Mouse (Mus musculus) myocyte (in vitro differentiated cells): ENCODE results near the gene Kctd18. TPM values are rescaled to one million over a fixed set of nuclear protein-coding genes. Genes with fewer than 3 reads are reported as not detected.
A peak's percentile ranks its signal among the peaks of the same experiment; 100 is the strongest.
"Not testable (repeated sequence)": the region's sequence is repeated elsewhere in the genome, so short reads cannot be mapped to it uniquely, and the experiment has no call there.

Experiments used
- H3K27me3 ChIP-seq: one replicate; pipeline ENCODE4 v1.6.1; 2011; ENCODE audit not compliant: control insufficient read depth, insufficient read depth, insufficient read length
- H3K36me3 ChIP-seq: one replicate; pipeline ENCODE4 v1.6.1; 2011; ENCODE audit not compliant: control insufficient read depth, insufficient read depth
- H3K4me2 ChIP-seq: one replicate; pipeline ENCODE4 v1.6.1; 2011; ENCODE audit warnings: low read depth, control low read depth
- H3K4me3 ChIP-seq: one replicate; pipeline ENCODE4 v1.5.1; 2011; ENCODE audit warnings: mild to moderate bottlenecking, control low read depth, moderate library complexity
- H3K79me2 ChIP-seq: one replicate; pipeline ENCODE4 v1.6.1; 2011; ENCODE audit not compliant: control insufficient read depth, insufficient read depth
- H3ac ChIP-seq: one replicate; pipeline ENCODE4 v1.6.1; 2011; ENCODE audit not compliant: control insufficient read depth, insufficient read length
- CEBPB ChIP-seq: IDR thresholded peaks from 2 replicates; pipeline ENCODE4 v1.6.1; 2011; ENCODE audit warnings: mild to moderate bottlenecking, moderate library complexity; ENCODE audit not compliant: poor library complexity, insufficient read depth, severe bottlenecking
- E2F4 ChIP-seq: IDR thresholded peaks from one replicate; pipeline ENCODE4 v1.6.1; 2011; ENCODE audit warnings: mild to moderate bottlenecking, control low read depth, moderate library complexity; ENCODE audit not compliant: insufficient read depth
- MAX ChIP-seq: IDR thresholded peaks from one replicate; pipeline ENCODE4 v1.6.1; 2011; ENCODE audit warnings: low read depth, mild to moderate bottlenecking, control low read depth
- MYOD1 ChIP-seq, 3 experiments: IDR thresholded peaks; one replicate each; pipeline ENCODE4 v1.6.1; 2011; ENCODE audit warnings: control low read depth in 2 of 3, low read depth in 2 of 3, mild to moderate bottlenecking in 2 of 3, moderate library complexity in 1 of 3; ENCODE audit not compliant: insufficient read length in 2 of 3, control insufficient read depth in 1 of 3
- MYOG ChIP-seq, 3 experiments: IDR thresholded peaks; one replicate each; pipeline ENCODE4 v1.6.1; 2011; ENCODE audit warnings: control low read depth in 2 of 3, low read depth in 2 of 3, mild to moderate bottlenecking in 2 of 3; ENCODE audit not compliant: insufficient read length in 2 of 3, control insufficient read depth in 1 of 3, insufficient read depth in 1 of 3
- POLR2A ChIP-seq: IDR thresholded peaks from one replicate; pipeline ENCODE4 v1.6.1; 2011; ENCODE audit warnings: low read depth, mild to moderate bottlenecking, control low read depth, moderate library complexity; ENCODE audit not compliant: insufficient read length
- POLR2AphosphoS2 ChIP-seq: IDR thresholded peaks from one replicate; pipeline ENCODE4 v1.6.1; 2011; ENCODE audit warnings: low read depth, control low read depth; ENCODE audit not compliant: insufficient read length
- REST ChIP-seq: IDR thresholded peaks from one replicate; pipeline ENCODE4 v1.6.1; 2011; ENCODE audit warnings: mild to moderate bottlenecking, control low read depth, moderate library complexity; ENCODE audit not compliant: insufficient read depth, insufficient read length
- SRF ChIP-seq: IDR thresholded peaks from one replicate; pipeline ENCODE4 v1.6.1; 2011; ENCODE audit warnings: low read depth; ENCODE audit not compliant: control insufficient read depth, insufficient read length
- TCF12 ChIP-seq: IDR thresholded peaks from one replicate; pipeline ENCODE4 v1.6.1; 2011; ENCODE audit warnings: mild to moderate bottlenecking, control low read depth; ENCODE audit not compliant: poor library complexity, insufficient read depth, severe bottlenecking
- TCF3 ChIP-seq: IDR thresholded peaks from one replicate; pipeline ENCODE4 v1.6.1; 2011; ENCODE audit warnings: low read depth, control low read depth; ENCODE audit not compliant: insufficient read length
- polyA plus RNA-seq: library from polyadenylated mRNA; unstranded; fragments of >200 nt; fragmentation: generic; extraction: Trizol; gene quantifications from one replicate; pipeline ENCODE4 v1.2.1, GENCODE M21; 2012; ENCODE audit warnings: missing spikeins

Gene Kctd18
- polyA plus RNA-seq, 1 experiment, result 4.5 TPM

DNA sequence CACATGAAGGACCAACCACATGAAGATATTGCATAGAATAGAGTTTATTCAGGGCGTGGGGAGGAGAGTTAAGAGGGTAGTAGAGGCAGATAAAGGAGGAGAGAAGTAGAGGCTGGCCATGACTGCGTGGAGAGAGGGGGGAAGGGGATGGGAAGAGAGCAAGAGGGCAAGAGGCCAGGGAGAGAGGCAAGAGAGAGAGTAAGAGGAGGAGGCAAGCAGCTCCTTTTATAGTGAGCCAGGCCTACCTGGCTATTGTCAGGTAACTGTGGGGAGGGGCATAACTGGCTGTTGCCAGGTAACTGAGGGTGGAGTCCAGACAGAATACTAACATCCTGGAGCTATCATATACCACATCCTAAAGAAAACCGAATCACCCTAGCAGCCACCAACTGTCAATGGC is 26.3 kb upstream of the Kctd18 start:
- H3K27me3 ChIP-seq, result no peaks in the 10 kb centered on the region
- TF ChIP-seq REST (no peak), MYOG (IDR thresholded peaks at IDR 0.05; ENCODE audit: control insufficient read depth in 1 of 3, insufficient read depth in 1 of 3, insufficient read length in 2 of 3, low read depth in 2 of 3) (no peak), TCF12 (no peak)
- no peaks in the 10 kb centered on the region for H3K79me2 ChIP-seq
- H3K36me3 ChIP-seq, result no peaks in the 10 kb centered on the region
- H3K4me3 ChIP-seq, result no peak overlapping the region
- no peak overlapping the region for H3K4me2 ChIP-seq
- H3ac ChIP-seq, result no peak overlapping the region

DNA sequence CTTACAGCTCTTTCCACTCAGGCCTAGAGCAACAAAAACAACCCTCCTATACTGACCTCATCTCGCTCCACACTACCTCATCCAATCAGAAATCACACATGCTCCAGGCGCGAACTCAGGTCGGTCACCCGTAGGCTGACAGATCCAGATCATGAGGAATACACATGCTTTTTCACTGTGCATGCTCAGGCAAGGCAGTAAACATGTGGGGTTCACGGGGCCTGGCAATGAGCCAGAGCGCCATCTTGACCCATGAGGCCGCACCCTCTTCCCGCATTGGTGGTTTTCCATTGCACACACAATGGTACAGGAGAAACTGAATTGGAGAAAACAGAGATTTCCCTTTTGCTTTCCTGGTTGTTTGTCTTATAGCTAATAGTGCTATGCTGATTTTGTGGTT is 18.6 kb upstream of the Kctd18 start:
- not testable (repeated sequence) for H3K79me2 ChIP-seq, H3K36me3 ChIP-seq, H3K4me2 ChIP-seq, H3K4me3 ChIP-seq, H3ac ChIP-seq, H3K27me3 ChIP-seq

DNA sequence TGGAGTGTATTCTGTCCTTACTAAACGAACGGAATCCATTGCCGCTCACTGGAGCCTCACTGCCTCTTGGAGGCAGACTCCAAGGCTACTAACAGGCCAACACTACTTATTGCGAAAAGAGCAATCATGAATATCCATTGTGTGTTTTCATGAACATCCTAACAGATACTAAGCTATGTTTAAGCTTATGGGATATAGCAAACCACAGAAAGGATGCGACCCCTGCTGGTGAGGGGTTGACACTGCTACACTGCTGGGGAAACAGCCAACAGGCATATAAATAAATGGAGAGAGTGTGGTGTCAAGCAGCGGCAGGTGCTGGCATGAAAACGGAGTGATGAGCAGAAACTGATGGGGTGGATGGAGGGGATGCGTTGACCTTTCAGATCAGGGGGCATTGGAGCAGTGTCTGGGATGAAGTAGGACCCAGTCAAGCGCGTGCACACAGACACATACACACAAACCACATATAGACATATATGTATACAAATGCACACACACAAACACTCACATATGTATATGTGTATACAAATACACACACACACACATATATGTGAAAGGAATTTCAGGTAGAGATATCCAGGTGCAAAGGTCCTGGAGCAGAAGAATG is 12.5 kb upstream of the Kctd18 start:
- Histone ChIP-seq H3K79me2 (peaks cover 3% of the 10 kb centered on the region), H3K4me2 (peak overlapping the region; percentile 77), H3K4me3 (peak overlapping the region; percentile 34), H3K36me3 (no peaks in the 10 kb centered on the region), H3ac (no peak overlapping the region), H3K27me3 (no peaks in the 10 kb centered on the region)
- TF ChIP-seq MYOD1 (IDR thresholded peaks at IDR 0.05; ENCODE audit: control insufficient read depth in 1 of 3, insufficient read length in 2 of 3, low read depth in 2 of 3) (peak in 1 of 3 experiments; percentile 9), MAX (no peak), POLR2A (no peak), CEBPB (no peak; the same call in 1 of the 2 replicates)

DNA sequence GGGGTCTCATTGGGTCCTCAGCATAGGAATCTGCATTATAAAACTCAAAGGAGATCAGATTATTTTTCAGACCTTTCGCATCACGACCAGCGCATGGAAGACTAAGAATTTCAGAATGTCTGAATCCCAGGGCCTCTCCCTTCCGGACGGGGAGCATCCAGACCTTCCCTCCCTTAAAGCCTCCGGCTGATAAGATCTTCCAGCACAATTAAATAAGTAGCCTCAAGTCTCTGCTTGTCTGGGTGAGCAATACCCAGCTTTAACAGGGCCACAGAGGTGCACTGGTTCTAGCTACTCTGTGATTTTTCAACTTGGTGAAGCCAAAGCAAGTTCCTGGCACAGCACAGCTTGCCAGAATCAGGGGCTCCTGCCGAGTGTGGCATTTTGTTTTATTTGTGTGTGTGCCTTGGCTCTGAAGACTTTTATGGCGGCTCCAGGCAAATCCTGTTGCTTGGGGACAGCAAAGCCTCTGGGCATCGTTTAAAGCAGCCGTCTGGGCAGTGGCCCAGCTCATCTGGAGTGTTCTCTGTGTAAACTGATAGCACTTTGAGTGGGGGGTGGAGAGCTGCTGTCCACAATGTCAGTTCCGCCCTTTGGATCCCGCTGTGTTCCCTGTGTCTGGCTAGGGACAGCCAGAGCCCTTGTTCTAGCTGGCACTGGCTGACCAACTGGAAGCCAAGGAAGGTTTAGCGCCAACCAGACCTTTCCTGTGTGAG is 11.6 kb upstream of the Kctd18 start:
- peak; percentile 41 for TF ChIP-seq POLR2A
- peak; percentile 19 for TF ChIP-seq SRF
- TF ChIP-seq MYOD1 (IDR thresholded peaks at IDR 0.05; ENCODE audit: control insufficient read depth in 1 of 3, insufficient read length in 2 of 3, low read depth in 2 of 3), result peak in 1 of 3 experiments; percentile 28
- no peak for TF ChIP-seq TCF3

DNA sequence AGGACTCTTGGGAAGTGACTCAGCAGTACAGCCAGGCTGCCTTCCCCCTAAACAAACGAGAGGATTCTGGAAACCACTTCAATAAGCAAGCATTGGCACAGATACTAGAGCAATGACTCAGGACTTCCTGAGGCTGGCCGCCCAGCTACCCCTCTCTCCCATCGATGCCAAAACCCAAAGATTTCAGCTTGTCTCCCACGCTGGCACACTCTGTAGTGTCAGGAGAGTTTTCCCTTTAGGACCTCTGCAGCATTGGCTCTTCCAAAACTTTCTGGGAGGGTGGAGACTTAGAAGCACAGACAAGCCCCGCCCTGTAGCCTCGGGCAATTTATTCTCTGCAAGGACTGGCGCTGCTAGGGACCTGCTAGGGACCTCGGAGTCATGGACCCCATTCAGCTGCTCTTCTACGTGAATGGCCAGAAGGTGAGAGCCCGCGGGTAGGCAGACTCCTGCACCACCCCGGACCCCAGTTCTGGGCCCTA is 10.9 kb upstream of the Kctd18 start, which contains the start of gene Aox1:
TSS of gene Aox1 (plus strand) at position 296 of the 482 bp plus-strand sequence.
- Histone ChIP-seq H3ac (no peak within 1 kb of the TSS), H3K36me3 (no peaks in the 10 kb centered on the region)

More for the DNA sequence above, 11.6 kb upstream of the Kctd18 start:
- H3K4me2 ChIP-seq, result peak overlapping the region; percentile 77
- peaks cover 3% of the 10 kb centered on the region for H3K79me2 ChIP-seq
- H3K4me3 ChIP-seq, result peak overlapping the region; percentile 34
- no peak overlapping the region for H3ac ChIP-seq
- H3K36me3 ChIP-seq, result no peaks in the 10 kb centered on the region
- H3K27me3 ChIP-seq, result no peaks in the 10 kb centered on the region

DNA sequence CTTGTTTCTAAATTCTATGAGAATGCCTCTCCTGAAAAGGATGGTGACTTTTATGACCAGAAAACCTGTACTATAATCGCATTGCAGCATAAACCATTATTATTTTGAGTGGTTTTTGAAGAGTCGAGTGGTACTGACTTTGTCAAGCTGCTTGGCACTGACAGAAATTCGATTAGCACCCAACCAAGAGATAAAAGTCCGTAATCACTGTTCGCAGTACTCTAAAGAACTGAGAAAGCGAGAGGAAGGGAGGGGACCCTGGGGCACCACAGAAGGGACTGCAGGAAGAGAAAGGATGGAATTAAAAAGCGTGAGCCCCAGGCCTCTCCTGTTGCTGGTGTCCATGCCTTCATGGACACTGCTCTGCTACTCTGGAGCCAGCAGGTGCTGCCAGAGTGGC is 9.0 kb upstream of the Kctd18 start:
- no peak overlapping the region for H3K4me3 ChIP-seq
- H3K36me3 ChIP-seq, result no peaks in the 10 kb centered on the region
- TF ChIP-seq POLR2A, result no peak
- TF ChIP-seq MYOD1 (IDR thresholded peaks at IDR 0.05; ENCODE audit: control insufficient read depth in 1 of 3, insufficient read length in 2 of 3, low read depth in 2 of 3), result no peak
- no peak for TF ChIP-seq E2F4
- TF ChIP-seq POLR2AphosphoS2, result no peak
- no peak for TF ChIP-seq SRF
- TF ChIP-seq MYOG (IDR thresholded peaks at IDR 0.05; ENCODE audit: control insufficient read depth in 1 of 3, insufficient read depth in 1 of 3, insufficient read length in 2 of 3, low read depth in 2 of 3), result no peak
- no peak overlapping the region for H3K4me2 ChIP-seq
- no peaks in the 10 kb centered on the region for H3K27me3 ChIP-seq
- H3ac ChIP-seq, result no peak overlapping the region
- peaks cover 3% of the 10 kb centered on the region for H3K79me2 ChIP-seq

More for the DNA sequence above, 10.9 kb upstream of the Kctd18 start, which contains the start of gene Aox1:
- Histone ChIP-seq H3K79me2 (peaks cover 3% of the 10 kb centered on the region), H3K27me3 (no peaks in the 10 kb centered on the region), H3K4me2 (peak within 1 kb of the TSS; percentile 77), H3K4me3 (peak within 1 kb of the TSS; percentile 34)
- TF ChIP-seq MAX, result no peak
- no peak for TF ChIP-seq MYOG (IDR thresholded peaks at IDR 0.05; ENCODE audit: control insufficient read depth in 1 of 3, insufficient read depth in 1 of 3, insufficient read length in 2 of 3, low read depth in 2 of 3)
- 0 out of 2 replicates have a peak, but pooled peaks have one; percentile 24 for TF ChIP-seq CEBPB
- TF ChIP-seq POLR2AphosphoS2, result peak; percentile 57
- peak; percentile 54 for TF ChIP-seq POLR2A

DNA sequence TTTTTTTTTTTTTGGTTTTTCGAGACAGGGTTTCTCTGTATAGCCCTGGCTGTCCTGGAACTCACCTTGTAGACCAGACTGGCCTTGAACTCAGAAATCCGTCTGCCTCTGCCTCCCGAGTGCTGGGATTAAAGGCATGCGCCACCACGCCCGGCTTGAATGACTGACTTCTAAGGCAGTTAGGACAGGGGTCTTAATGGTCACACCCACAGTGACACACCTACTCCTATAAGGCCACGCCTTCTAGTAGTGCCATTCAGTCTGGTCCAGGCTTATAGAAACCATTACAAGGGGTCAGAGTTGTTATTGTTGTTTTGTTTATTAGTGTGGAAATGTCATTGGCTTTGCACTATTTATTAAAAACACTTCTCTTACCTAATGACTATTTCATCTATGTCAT is 12.4 kb downstream of the Kctd18 start:
- Histone ChIP-seq H3K36me3 (peaks cover 15% of the 10 kb centered on the region), H3K79me2 (peaks cover 12% of the 10 kb centered on the region)
- not testable (repeated sequence) for H3ac ChIP-seq

More for the DNA sequence above, 12.4 kb downstream of the Kctd18 start:
- not testable (repeated sequence) for H3K4me2 ChIP-seq, H3K27me3 ChIP-seq, H3K4me3 ChIP-seq
